Mouse (Mus musculus): Measurements from ENCODE around the gene Cercam. TPM values are rescaled to one million over a fixed set of nuclear protein-coding genes. Genes with fewer than 3 reads are reported as not detected.

The Cercam gene
- 30.0 and 31.6 TPM in 2 replicates for polyA plus RNA-seq (2012; rRNA removed; ENCODE audit: low replicate concordance)

DNA sequence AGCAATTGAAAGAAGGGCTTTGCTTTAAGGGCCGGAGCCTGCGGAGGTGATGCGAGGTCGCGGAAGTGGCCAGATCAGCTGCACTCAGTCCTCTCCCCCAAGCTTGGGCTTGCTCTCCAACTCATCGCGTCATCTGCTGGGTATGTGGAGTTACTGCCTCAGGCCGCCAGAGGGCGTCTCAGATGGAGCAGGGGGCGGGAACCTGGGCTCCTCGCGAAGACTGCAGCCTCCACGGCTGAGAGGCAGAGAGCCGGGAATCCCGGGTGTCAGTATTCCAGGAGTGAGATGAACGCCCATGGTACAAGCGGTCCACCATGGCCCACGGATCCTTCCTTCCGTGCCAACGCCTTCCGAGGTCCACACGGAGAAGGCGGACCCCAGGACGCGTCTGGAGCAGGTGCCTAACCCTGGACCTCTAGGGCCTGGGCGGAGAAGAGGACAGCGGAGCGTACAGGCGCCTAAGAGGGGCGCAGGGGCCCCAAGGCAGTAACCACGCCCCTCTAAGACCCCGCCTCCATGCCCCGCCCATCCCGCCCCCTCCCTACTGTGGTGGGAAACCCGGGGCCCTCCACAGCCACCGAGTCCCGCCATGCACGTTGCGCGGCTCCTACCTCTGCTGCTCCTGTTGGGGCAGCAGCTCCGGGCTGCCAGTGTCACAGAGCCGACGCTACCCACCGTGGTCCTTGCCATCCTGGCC lies at the start of gene Cercam:
Cercam (plus strand) TSS at position 216 of the 697 bp plus-strand sequence.

DNA sequence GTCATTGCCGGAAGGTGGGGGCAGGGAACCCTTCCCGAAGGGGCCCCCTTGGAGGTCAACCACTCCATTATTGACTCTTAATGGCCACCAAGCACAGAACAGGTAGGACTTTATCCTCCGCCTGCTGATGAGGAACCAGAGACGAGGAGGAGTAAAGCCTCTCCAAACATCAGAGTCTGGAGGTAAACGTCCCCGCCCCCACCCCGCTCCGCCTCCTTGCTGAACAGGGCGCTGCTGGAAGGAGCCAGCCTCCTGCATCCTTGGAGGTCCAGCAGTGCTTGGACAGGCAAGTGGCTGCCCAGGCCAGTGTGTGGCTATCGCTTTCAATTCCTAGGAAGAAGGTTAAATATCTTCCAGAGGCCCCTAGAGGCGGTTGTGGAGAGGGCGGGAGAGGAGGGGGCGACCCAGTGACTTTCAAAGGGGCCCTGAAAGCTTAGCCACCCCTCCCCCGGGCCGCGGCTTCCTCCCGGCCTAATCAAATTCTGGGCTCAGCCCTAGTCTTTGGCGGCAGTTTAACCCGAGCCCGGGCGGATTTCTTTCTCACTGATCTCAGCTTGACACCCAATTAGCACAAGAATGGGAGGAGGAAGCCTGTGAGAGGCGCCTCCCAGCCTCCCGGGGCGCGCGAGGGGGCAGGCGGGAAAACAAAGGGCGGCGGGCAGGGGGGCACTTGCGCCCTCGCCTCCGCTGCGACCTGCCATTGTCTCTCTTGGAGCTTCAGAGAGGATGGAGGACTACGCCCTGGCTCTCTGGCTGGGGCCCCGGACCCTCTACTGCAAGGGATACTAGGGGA lies 48.7 kb upstream of the Cercam start, which contains the start of gene Urm1:
Urm1 (plus strand) TSS at position 51 of the 793 bp plus-strand sequence.

DNA sequence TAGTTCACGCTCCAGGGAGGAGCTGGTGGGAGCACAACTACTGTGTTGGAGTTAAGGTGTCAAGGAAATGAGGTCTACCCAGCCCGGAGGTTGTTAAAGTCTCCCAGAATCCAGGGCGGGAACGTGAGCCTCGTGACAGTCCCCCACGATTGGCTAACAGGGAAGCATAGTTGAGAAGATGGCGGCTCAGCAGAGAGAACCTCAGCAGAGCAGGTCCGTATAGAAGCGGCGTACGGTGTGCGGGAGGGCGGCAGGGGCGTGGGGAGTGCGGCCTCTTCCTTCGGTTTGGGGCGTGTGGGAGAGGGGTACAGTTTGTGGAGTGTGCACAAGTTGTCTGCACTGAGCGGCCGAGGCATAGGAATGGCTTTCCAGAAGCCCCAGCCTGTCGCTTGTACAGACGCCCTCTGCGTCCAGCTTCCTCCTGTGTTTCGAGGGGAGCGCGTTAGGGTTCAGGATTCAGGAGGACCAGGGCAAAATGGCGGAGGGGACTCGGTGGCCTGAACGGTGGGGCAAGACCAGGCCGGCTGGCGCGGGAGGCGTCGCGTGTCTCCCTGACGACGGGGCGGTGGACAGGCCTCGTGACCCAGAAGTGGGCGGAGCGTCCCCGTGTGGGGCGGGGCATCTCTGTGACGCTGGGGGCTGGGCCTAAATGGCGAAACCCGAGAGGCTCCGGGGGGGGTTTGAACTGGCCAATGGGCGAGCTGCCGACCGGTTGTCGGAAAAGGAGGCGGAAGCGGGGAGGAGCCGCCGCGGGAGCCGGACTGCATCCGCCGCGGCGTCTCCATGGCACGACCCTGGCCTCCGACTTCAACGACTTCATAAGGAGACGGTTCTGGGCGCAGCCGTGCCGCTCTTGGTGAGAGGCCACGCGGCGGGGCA lies 20.3 kb downstream of the Cercam start, which contains the start of gene Odf2:
Odf2 (plus strand) TSS at position 156 of the 879 bp plus-strand sequence.

Other genes with a start within 250 kb of the Cercam start
- 83.7 and 86.3 TPM in 2 replicates for gene Rapgef1, start 249.4 kb upstream of the Cercam start, polyA plus RNA-seq (2012; rRNA removed; ENCODE audit: low replicate concordance)
- 0.24 and 0.56 TPM in 2 replicates for gene Gm13420, start 117.5 kb upstream of the Cercam start, polyA plus RNA-seq (2012; rRNA removed; ENCODE audit: low replicate concordance)
- gene Gm13547, start 109.9 kb upstream of the Cercam start, polyA plus RNA-seq (2012; rRNA removed; ENCODE audit: low replicate concordance), result not detected in 2 replicates
- 45.0 and 78.6 TPM in 2 replicates for gene Coq4, start 81.7 kb upstream of the Cercam start, polyA plus RNA-seq (2012; rRNA removed; ENCODE audit: low replicate concordance)
- gene Trub2, start 80.7 kb upstream of the Cercam start, polyA plus RNA-seq (2012; rRNA removed; ENCODE audit: low replicate concordance), result 46.3 and 62.8 TPM in 2 replicates
- 42.1 and 42.9 TPM in 2 replicates for gene Slc27a4, start 66.5 kb upstream of the Cercam start, polyA plus RNA-seq (2012; rRNA removed; ENCODE audit: low replicate concordance)
- 43.2 and 50.1 TPM in 2 replicates for gene Urm1, start 49.1 kb upstream of the Cercam start, polyA plus RNA-seq (2012; rRNA removed; ENCODE audit: low replicate concordance)
- 25.4 and 34.9 TPM in 2 replicates for gene Odf2, start 20.1 kb downstream of the Cercam start, polyA plus RNA-seq (2012; rRNA removed; ENCODE audit: low replicate concordance)
- gene Gle1, start 66.3 kb downstream of the Cercam start, polyA plus RNA-seq (2012; rRNA removed; ENCODE audit: low replicate concordance), result 20.4 and 44.5 TPM in 2 replicates
- 135 and 171 TPM in 2 replicates for gene Sptan1, start 96.4 kb downstream of the Cercam start, polyA plus RNA-seq (2012; rRNA removed; ENCODE audit: low replicate concordance)
- gene Wdr34, start 179.7 kb downstream of the Cercam start, polyA plus RNA-seq (2012; rRNA removed; ENCODE audit: low replicate concordance), result 21.4 and 26.6 TPM in 2 replicates
- 35.8 and 65.2 TPM in 2 replicates for gene Set, start 188.2 kb downstream of the Cercam start, polyA plus RNA-seq (2012; rRNA removed; ENCODE audit: low replicate concordance)
- gene Pkn3, start 208.5 kb downstream of the Cercam start, polyA plus RNA-seq (2012; rRNA removed; ENCODE audit: low replicate concordance), result 13.0 and 14.8 TPM in 2 replicates
- 50.4 and 83.3 TPM in 2 replicates for gene Zdhhc12, start 224.5 kb downstream of the Cercam start, polyA plus RNA-seq (2012; rRNA removed; ENCODE audit: low replicate concordance)